Mouse (Mus musculus) limb, embryonic 13.5 days (tissue): ENCODE results near the gene Ap3d1. TPM values are rescaled to one million over a fixed set of nuclear protein-coding genes. Genes with fewer than 3 reads are reported as not detected.

Source experiments
- ATAC-seq: fragments of 200-750 bp; cut with Nextera tagmentation; 2 replicates; pipeline ENCODE4 v1.8.0; 2017; ENCODE audit warnings: low read depth, moderate number of reproducible peaks, moderate TSS enrichment; ENCODE audit not compliant: low FRiP score
- H3K27ac ChIP-seq: fragments of 300-500 bp; sonication (generic); 2 replicates; pipeline ENCODE4 v1.5.1; 2015; ENCODE audit warnings: inconsistent platforms, mild to moderate bottlenecking, moderate library complexity
- H3K27me3 ChIP-seq: fragments of 300-500 bp; sonication (generic); 2 replicates; pipeline ENCODE4 v1.6.1; 2015; ENCODE audit warnings: mild to moderate bottlenecking, inconsistent platforms
- H3K36me3 ChIP-seq: fragments of 300-500 bp; sonication (generic); 2 replicates; pipeline ENCODE4 v1.6.1; 2015; ENCODE audit warnings: inconsistent platforms, mild to moderate bottlenecking, moderate library complexity
- H3K4me1 ChIP-seq: fragments of 300-500 bp; sonication (generic); 2 replicates; pipeline ENCODE4 v1.6.1; 2015; ENCODE audit warnings: inconsistent platforms
- H3K4me2 ChIP-seq: fragments of 300-500 bp; sonication (generic); replicated peaks from 2 replicates; pipeline ENCODE4 v1.6.1; 2015; ENCODE audit warnings: inconsistent platforms, mild to moderate bottlenecking, moderate library complexity
- H3K4me3 ChIP-seq: fragments of 300-500 bp; sonication (generic); 2 replicates; pipeline ENCODE4 v1.5.1; 2015; ENCODE audit warnings: moderate library complexity, mild to moderate bottlenecking, inconsistent platforms
- H3K9ac ChIP-seq: fragments of 300-500 bp; sonication (generic); 2 replicates; pipeline ENCODE4 v1.6.1; 2015; ENCODE audit warnings: mild to moderate bottlenecking, inconsistent platforms
- H3K9me3 ChIP-seq: fragments of 300-500 bp; sonication (generic); 2 replicates; pipeline ENCODE4 v1.6.1; 2016; ENCODE audit warnings: inconsistent platforms
- WGBS: fragments of 180-500 bp; shearing (Covaris S2); methylation state at CpG from one replicate; pipeline ENCODE4 v1.1.7; 2015; 5-methylcytosine and 5-hydroxymethylcytosine counted together
- polyA plus RNA-seq: library from polyadenylated mRNA; unstranded; fragments of >200 nt; fragmentation: Nextera tagmentation; extraction: Ambion mirVana; gene quantifications from 2 replicates; pipeline ENCODE4 v1.2.1, GENCODE M21; 2015

Gene Ap3d1
- polyA plus RNA-seq, 1 experiment from 2014 or later = 80.0 TPM

- no peaks in the 10 kb centered on the region for H3K9me3 ChIP-seq
- H3K9ac ChIP-seq = peak overlapping the region; percentile 77; the same call in 1 of the 2 replicates
- peak overlapping the region; percentile 91 for H3K4me2 ChIP-seq
- WGBS = 41% methylated on average over 4 of the region's 4 CpGs
- no peaks in the 10 kb centered on the region for H3K27me3 ChIP-seq
- H3K4me3 ChIP-seq = peak overlapping the region; percentile 77
- no peak for ATAC-seq
- H3K4me1 ChIP-seq = peaks cover 30% of the 10 kb centered on the region
- peaks cover 25% of the 10 kb centered on the region for H3K36me3 ChIP-seq
- no peak overlapping the region for H3K27ac ChIP-seq
Measured at GRCm38 (mm10) chr10:80700732-80701131, 41.3 kb downstream of the Ap3d1 start.

- H3K4me3 ChIP-seq = peak overlapping the region; percentile 77; the same call in 1 of the 2 replicates
- no peak overlapping the region for H3K27ac ChIP-seq
- peaks cover 31% of the 10 kb centered on the region for H3K4me1 ChIP-seq
- no peak overlapping the region for H3K9ac ChIP-seq
- no peaks in the 10 kb centered on the region for H3K9me3 ChIP-seq
- ATAC-seq = no peak
- peaks cover 18% of the 10 kb centered on the region for H3K36me3 ChIP-seq
- WGBS = 86% methylated on average over 7 of the region's 7 CpGs
- H3K27me3 ChIP-seq = no peaks in the 10 kb centered on the region
- peak overlapping the region; percentile 91; the same call in 1 of the 2 replicates for H3K4me2 ChIP-seq
Measured at GRCm38 (mm10) chr10:80700038-80700504, 42.0 kb downstream of the Ap3d1 start.

- Histone ChIP-seq H3K4me2 (no peak overlapping the region), H3K4me1 (peaks cover 29% of the 10 kb centered on the region)
Measured at GRCm38 (mm10) chr10:80698605-80699004, 43.5 kb downstream of the Ap3d1 start.

GRCm38 (mm10) chr10:80697812-80698211 is 44.3 kb downstream of the Ap3d1 start:
- 88% methylated on average over 9 of the region's 9 CpGs for WGBS
- Histone ChIP-seq H3K27ac (no peak overlapping the region), H3K9me3 (no peaks in the 10 kb centered on the region), H3K4me3 (no peak overlapping the region), H3K27me3 (no peaks in the 10 kb centered on the region), H3K9ac (no peak overlapping the region), H3K36me3 (peaks cover 37% of the 10 kb centered on the region), H3K4me2 (no peak overlapping the region), H3K4me1 (peaks cover 21% of the 10 kb centered on the region)
- ATAC-seq = no peak

More at GRCm38 (mm10) chr10:80698605-80699004, 43.5 kb downstream of the Ap3d1 start:
- Histone ChIP-seq H3K4me3 (no peak overlapping the region), H3K9me3 (no peaks in the 10 kb centered on the region), H3K9ac (peak overlapping the region; percentile 45; the same call in 1 of the 2 replicates), H3K36me3 (peaks cover 29% of the 10 kb centered on the region), H3K27me3 (no peaks in the 10 kb centered on the region), H3K27ac (no peak overlapping the region)
- ATAC-seq = no peak
- WGBS = 92% methylated on average over 9 of the region's 9 CpGs

GRCm38 (mm10) chr10:80697393-80697787 is 44.7 kb downstream of the Ap3d1 start:
- Histone ChIP-seq H3K4me2 (no peak overlapping the region), H3K9me3 (no peaks in the 10 kb centered on the region), H3K36me3 (peaks cover 41% of the 10 kb centered on the region), H3K27me3 (no peaks in the 10 kb centered on the region), H3K4me3 (no peak overlapping the region), H3K27ac (no peak overlapping the region), H3K9ac (no peak overlapping the region), H3K4me1 (peaks cover 21% of the 10 kb centered on the region)
- WGBS = 91% methylated on average over 8 of the region's 8 CpGs
- ATAC-seq = no peak

- no peak for ATAC-seq
- Histone ChIP-seq H3K9ac (no peak overlapping the region), H3K27ac (peak overlapping the region; percentile 39; the same call in 1 of the 2 replicates)
Measured at GRCm38 (mm10) chr10:80696502-80697392, 45.3 kb downstream of the Ap3d1 start.

GRCm38 (mm10) chr10:80695801-80696501 is 46.1 kb downstream of the Ap3d1 start:
- Histone ChIP-seq H3K4me2 (no peak overlapping the region; the same call in 1 of the 2 replicates), H3K27me3 (no peaks in the 10 kb centered on the region), H3K4me1 (peaks cover 17% of the 10 kb centered on the region), H3K36me3 (peaks cover 56% of the 10 kb centered on the region), H3K9me3 (no peaks in the 10 kb centered on the region), H3K9ac (no peak overlapping the region), H3K4me3 (no peak overlapping the region), H3K27ac (peak overlapping the region; percentile 22; the same call in 1 of the 2 replicates)
- WGBS = 66% methylated on average over 10 of the region's 10 CpGs
- no peak for ATAC-seq

More at GRCm38 (mm10) chr10:80696502-80697392, 45.3 kb downstream of the Ap3d1 start:
- H3K4me2 ChIP-seq = no peak overlapping the region; the same call in 1 of the 2 replicates
- no peak overlapping the region for H3K4me3 ChIP-seq
- H3K27me3 ChIP-seq = no peaks in the 10 kb centered on the region
- WGBS = 68% methylated on average over 12 of the region's 12 CpGs
- H3K36me3 ChIP-seq = peaks cover 48% of the 10 kb centered on the region
- peaks cover 21% of the 10 kb centered on the region for H3K4me1 ChIP-seq
- H3K9me3 ChIP-seq = no peaks in the 10 kb centered on the region

- 63% methylated on average over 2 of the region's 2 CpGs for WGBS
- no peaks in the 10 kb centered on the region for H3K27me3 ChIP-seq
- no peak overlapping the region; the same call in 1 of the 2 replicates for H3K9ac ChIP-seq
- H3K4me2 ChIP-seq = no peak overlapping the region
- H3K9me3 ChIP-seq = no peaks in the 10 kb centered on the region
- no peak overlapping the region for H3K4me3 ChIP-seq
- H3K4me1 ChIP-seq = peaks cover 10% of the 10 kb centered on the region
- ATAC-seq = no peak
- no peak overlapping the region for H3K27ac ChIP-seq
- H3K36me3 ChIP-seq = peaks cover 64% of the 10 kb centered on the region
Measured at GRCm38 (mm10) chr10:80695186-80695585, 46.9 kb downstream of the Ap3d1 start.

GRCm38 (mm10) chr10:80694159-80694938 is 47.7 kb downstream of the Ap3d1 start:
- Histone ChIP-seq H3K9ac (peak overlapping the region; percentile 25; the same call in 1 of the 2 replicates), H3K4me2 (no peak overlapping the region), H3K36me3 (peaks cover 72% of the 10 kb centered on the region), H3K27me3 (no peaks in the 10 kb centered on the region), H3K4me1 (peaks cover 5% of the 10 kb centered on the region; the same call in 1 of the 2 replicates), H3K27ac (no peak overlapping the region), H3K4me3 (no peak overlapping the region), H3K9me3 (no peaks in the 10 kb centered on the region)
- ATAC-seq = no peak
- 89% methylated on average over 13 of the region's 13 CpGs for WGBS

- no peaks in the 10 kb centered on the region for H3K9me3 ChIP-seq
- H3K9ac ChIP-seq = no peak overlapping the region
- H3K4me1 ChIP-seq = peaks cover 5% of the 10 kb centered on the region; the same call in 1 of the 2 replicates
- H3K27ac ChIP-seq = no peak overlapping the region
- H3K27me3 ChIP-seq = no peaks in the 10 kb centered on the region
- 89% methylated on average over 12 of the region's 12 CpGs for WGBS
- peaks cover 74% of the 10 kb centered on the region for H3K36me3 ChIP-seq
- H3K4me2 ChIP-seq = no peak overlapping the region
- ATAC-seq = no peak
- no peak overlapping the region for H3K4me3 ChIP-seq
Measured at GRCm38 (mm10) chr10:80693401-80694045, 48.5 kb downstream of the Ap3d1 start.
